Mouse (Mus musculus) lung, postnatal 4 days (tissue): ENCODE data around the gene Msl1.

ENCODE experiments used
- DNase-seq, 2 experiments: peaks; one replicate each; pipeline ENCODE4 v3.0.0; 2021

Gene Msl1

DNA sequence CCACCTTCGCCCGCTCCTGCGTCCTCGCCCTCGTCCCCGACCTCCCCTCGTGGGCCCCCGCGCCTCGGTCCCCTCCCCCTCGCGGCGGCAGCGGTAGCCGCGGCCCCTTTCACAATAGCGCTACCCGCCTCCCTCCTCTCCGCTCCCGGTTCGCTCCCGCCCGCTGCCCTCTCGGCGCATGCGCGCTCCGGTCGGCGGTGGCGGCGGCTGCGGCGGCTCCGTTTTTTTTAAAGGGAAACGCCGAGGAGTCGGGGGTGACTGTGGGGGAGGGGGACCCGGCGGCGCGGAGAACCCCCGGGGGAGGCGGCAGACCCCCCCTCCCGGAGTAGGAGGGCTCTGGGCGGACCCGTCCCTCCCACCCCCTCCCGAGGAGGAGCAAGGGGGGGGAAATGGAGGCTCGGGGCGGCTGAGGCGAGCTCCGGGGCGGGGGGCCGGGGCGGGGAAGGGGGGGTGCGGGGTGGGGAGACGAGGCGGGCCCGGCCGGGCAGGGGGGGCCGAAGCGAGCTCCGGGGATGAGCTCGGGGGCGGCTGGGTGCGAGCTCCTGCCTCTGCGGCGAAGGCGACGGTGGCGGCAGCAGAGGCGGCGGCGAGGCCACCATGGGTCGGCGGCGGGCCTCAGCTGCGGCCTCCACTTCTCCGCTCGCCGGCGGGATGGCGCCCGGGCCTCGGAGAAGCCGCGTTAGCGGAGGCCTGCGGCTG, at the start of gene Msl1:
TSS of gene Msl1 (plus strand) at position 502 of the 699 bp plus-strand sequence.
- peak; percentile 93 to 95 for DNase-seq

DNA sequence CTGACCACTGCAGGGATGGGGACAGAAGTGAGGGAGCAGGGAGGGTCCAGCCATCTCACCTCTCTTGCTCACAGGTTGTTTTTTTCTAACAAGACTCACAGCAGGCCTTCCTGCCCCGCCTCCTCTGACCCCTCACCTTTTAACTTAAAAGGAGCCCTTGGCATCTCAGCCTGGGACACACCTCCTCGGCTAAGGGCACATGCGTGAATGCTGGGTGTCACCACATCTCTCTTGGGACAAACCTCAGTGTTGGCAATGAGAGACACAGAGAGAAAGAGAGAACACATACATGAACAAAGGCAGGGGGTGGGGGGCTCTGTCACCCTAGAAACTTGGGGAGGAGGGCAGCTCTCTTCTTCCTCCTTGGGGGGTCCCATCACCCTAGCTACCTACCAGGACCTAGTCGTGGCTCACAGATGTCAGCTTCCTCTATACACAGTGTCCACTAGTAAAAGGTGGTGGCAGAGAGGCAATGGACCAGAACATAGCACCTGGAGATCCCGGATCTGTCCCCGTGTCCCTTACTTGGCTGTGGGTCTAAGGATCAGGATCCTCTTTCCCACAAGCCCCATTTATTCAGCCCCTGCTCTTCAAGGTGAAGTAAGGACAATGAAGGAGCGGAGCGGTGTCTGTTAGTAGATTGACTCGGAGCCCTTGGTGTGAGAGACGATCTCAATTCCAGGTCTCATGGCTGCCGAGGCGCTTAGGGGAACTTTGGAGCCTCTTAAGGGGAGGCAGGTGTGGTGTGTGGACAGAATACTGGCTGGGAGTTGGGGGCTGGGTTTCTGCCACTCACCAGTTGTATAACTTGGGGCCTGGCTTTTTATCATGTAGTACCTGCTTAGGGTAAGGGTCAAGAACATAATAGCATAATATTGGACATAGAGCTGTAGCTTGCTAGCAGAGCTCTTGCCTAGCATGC, 49.1 kb upstream of the Msl1 start:
- no peak for DNase-seq

DNA sequence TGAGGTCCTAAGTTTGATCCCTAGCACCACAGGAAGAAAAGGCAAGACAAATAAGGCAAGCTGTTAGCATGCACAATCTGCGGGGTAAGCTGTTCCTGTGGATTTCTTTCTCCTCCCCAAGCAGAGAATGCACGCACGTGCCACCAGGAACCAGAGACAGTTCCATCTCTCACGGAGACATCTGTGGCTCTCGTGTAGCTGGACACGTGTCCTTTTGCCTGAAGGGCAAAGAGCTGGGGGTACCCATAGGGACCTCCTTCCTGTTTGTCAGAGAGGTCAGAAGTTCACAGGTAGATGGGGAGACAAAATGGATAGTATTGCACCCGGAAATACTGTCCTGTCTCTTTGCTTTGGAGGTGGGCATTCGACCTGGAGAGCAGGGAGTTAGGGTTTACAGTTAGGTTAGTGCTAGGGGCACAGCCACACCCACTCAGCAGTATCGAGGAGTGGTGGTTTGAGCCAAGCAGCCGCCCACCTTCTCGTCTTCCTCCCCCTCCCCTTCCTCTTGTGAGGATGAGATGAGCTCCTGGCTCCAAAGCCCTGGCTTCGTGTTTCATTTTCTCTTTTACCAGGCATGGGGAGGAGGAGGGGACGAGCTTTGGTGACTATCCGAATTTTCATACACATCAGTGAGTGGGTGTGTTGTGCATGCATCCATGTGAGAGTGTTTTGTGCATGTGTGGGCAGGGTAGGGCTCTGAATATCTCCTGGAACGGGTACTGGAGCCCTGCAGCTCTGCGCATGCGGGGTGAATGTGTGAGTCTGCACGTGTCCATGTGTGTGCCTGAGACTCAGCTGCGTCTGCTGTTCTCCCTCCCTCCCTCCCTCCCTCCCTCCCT, 48.2 kb upstream of the Msl1 start:
- peak; percentile 77 to 83 for DNase-seq

DNA sequence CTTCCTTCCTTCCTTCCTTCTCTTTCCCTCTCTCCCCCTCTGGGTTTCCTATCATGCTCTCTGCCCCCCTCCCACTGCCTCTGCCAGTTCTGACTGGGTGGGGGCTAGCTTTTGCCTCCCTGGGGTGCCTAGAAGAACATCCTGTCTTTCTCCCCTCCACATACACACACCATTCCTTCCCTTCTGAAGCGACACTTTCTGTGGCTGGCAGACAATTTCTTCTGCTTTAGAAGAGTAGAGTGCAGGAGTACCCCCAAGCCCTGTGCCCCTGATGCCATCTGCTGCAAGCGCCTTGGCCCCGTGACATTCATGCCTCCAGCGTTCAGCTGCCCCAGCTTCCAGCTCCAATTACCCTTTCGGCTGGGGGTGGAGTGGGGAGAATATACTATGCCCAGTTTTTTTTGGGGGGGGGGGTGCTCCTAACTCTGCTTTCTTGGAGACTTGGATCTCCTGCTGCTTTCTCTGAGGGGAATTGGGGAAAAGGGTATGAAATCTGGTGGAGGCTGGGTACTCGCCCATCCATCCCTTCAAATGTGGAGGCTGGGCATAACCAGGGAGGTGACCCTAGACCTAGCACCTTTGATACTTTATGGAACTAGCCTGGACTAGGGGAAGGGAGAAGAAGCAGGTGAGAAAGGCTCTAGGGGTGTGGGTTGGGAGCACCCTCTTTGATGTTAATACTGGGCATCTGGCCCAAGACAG, 47.4 kb upstream of the Msl1 start:
- no peak for DNase-seq

DNA sequence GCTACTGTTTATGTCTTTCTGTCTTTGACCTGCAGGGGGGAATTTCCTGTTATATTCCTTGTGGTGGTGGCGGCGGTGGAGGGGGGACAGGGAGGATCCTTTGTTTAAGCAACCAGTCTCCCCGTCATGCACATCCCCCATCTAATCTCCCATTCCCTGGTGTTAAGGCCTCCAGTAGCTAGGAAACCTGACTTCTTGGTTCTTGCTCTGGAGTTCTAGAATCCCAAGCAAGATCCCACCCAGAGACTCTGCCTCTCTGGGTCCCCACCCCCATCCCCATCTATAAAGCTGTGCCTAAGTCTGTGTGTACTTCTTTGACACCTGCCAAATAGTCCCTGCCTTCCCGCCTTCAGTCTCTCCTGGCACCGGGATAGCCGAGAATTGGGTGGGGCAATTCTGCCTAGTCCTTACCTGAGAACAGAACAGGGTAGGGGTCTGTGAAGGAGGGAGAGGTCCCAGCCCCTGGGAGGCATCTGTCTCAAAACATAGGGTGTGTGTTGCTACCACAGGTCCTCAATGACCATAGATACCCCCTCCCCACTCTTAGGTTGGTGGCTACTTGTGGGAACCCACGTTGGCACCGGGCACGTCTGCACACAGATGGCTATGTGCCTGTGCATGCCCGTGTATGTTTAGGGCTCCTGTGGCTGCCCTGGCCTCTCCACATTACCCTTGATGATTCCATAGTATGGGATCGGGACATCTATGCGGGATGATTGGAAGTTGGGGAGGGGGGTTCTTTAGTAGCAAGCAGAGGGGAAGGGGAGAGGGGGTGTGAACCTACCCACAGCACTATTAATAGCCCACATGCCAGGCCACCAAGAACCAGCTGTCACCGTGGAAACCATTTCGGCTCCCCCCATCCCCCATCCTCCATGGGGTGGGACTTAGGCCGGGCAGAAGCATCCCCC, 46.6 kb upstream of the Msl1 start:
- DNase-seq: peak; percentile 73 to 74

DNA sequence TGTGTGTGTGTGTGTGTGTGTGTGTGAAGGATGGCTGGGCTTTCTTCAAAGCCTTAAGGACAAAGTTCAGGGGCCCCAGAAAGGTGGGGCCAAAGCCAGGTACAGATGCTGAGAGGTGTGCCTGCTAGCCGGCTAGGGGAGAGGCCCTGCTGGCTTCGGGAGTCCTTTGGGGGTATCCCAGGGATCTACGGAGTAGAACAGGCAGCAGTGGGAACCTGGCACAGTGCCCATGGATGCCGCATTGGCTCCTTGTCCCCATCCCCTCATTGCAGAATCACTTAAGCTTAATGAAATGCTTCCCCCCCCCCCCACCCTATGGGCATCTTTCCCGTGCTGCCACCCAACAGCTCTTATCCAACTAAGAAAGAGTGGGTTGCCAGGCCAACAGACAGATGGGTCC, 45.6 kb upstream of the Msl1 start:
- no peak for DNase-seq

DNA sequence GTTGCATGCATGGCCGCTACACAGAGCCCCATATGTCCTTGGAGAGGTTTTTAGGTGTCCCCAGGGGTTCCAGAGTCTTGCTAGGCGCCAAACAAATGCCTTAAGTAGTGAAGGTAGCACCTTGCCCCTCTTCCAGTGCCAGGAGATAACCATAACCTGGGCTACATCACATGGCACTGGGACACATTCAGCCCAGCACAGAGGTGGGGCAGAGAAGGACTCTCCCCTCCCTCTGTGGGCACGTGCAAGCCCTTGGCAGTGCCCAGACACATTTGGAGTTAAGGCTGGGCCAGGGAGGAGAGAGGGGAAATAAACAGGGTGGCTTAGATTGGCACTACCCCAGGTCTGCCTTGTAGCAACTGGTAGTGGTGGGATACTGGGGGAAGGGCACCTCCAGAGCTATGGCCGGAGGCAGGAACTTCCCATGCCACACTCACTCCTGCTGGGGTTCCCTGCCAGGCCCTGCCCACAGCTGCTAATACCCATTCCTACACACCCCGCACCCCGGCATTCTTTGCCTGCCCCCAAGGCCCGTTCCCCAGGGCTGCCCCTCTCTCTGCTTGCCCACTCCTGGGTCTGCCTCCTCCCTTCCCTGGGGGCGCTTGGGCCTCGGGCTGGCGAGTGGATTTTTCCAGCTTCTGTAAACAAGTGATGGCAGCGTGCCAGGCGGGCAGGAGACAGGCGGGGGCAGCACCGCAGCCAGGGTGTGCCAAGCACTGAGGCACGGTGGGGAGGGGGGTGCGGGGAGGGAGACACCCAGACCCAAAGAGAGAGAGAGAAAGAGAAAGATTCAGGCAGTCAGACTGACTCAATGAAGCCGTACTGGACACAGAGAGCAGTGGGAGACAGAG, 44.7 kb upstream of the Msl1 start:
- DNase-seq: peak; percentile 84 to 90

DNA sequence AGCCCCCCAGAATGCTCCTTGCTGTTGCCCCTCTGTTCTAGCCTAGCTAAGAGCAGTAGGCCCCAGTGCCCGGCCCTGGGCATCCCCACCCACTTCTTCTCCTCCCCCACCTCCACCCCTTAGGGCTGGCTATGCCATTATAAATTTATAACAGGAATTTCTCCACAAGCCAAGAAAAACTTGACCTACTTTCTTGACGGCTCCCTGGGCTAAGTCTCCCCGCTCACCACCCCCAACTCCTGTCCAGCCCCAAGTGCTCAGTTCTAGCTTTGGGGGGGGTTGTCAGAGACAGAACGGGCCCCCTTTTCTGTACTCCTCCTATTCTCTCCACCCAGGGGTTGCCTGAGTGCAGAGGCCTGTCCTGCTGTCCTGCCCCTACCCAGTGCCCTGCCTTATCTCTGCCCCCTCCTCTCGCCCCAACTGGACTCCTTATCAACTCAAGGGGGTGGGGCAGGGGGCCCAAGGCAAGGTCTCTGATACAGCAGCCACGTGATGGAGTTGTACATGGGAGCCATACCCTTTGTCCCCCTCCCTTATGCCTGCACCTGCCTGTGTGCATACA, 44.0 kb upstream of the Msl1 start:
- DNase-seq: peak in 1 of 2 experiments; percentile 33

DNA sequence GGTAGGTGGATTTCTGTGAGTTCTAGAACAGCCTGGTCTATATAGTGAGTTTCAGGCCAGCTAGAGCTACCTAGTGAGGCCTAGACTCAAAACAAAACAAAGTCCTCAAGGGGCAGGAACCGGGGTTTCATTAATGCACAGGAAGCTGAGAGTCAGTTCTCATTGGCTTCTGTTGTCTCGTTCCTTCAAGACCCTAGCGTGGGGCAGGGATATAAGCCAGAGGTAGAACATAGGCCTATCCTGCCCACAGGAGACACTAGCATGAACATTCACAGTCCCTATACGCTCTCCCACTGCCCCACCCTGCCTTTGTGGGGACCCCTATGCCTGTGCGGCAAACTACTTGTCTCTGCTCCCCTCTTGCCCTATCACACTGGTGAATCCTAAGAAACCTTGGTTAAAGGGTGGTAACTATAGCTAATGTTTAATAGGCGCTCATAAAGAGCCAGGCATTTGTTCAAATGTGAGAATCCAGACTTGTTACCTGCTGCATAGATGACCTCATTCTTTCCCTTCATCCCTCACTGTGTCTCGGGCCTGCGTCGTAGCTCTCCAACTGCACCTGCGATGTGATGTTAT, 42.7 kb upstream of the Msl1 start:
- DNase-seq: no peak

DNA sequence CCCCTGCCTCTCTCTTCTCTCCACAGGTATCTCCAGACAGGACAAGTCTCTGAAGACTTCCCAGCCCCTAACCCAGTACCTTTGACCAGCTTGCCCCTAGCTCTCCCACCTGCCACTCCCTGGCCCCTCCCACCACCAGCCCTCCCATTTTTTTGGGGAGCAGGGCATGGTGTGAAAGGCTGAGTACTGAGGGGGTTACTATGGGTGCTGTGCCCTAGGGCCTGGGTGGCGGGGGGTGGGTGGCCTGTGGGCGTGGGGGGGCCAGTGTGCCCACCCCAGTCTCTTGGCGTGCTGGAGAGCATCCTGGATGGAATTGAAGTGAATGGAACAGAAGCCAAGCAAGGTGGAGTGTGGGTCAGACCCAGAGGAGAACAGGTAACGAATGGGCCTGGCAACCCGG, 42.1 kb upstream of the Msl1 start:
- DNase-seq: no peak

DNA sequence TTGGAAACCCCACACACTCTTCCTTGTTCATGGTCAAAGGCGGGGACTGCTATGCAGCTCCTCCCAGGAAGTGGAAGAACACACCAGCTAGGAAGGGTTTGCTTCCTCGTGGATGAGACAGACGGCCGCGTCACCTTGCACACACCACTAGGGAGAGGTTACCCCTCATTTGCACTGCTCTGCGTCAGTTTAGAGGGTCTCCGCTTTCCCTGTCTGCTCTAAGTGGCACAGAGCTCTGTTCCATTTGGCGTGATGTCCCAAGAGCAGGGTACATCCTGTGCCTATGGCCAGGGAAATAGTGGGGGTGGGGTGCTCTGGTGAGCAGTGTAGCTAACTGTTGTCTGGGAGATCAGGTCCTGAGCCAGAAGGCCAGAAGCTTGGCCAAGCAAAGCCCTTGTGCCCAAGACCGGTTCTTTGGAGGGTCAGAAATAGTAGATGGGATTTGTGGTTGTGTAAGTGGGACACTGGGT, 41.1 kb upstream of the Msl1 start:
- no peak for DNase-seq

DNA sequence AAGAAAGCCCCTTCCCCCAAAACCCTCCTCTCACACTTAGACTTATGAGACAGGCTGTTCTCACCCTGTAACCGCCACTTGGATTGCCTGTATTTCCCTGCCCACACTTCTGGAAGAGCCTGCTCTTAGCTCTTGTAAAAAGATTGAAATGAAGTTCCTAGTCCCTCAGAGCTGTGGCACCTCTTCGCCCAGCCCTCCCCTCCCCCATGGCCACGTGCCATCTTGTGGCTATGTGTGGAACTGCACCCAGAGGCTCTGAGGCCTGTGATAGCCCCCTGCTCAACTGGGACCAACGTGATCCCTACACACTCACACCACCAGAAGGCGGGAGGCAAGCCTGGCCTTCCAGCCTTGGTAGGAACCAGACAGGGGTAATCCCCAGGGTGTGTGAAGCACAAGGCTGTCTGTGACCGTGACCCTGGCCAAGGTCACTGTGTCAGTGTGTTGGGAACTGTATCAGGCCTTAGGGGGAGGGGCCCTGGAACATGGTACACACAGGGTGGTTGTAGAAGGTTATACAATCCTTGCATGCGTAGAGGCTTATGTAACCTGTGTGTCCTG, 40.6 kb upstream of the Msl1 start:
- peak; percentile 83 to 90 for DNase-seq

DNA sequence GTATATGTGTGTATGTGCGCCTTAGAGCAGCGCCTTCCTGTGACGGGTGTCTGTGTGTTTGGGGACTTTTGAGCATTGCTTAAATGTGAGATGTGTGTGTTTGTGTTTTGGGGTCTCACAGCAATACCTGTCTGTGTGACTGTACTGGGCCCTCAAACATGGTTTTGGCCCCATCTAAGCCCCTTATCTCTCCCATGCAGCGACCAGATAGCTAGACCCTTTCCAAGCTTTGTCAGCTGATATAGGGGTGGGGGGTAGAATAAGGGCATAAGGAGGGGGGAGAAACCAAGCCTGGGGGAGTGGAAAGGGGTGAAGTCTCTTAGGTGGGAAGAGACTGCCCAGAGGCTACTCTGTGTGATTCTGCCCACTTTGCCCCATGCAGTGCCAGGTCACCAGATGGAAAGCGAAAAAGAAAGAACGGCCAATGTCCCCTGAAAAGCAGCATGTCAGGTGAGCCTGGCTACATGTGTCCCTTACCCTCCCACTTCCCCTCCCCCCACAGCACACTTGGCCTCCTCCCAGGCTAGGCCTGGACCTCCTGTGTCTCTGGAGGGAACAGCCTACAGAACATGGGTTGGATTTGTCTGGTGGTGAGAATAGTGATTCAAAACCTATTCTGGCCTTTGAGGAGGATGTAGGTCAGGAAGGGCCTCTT, 39.5 kb upstream of the Msl1 start:
- DNase-seq: no peak

DNA sequence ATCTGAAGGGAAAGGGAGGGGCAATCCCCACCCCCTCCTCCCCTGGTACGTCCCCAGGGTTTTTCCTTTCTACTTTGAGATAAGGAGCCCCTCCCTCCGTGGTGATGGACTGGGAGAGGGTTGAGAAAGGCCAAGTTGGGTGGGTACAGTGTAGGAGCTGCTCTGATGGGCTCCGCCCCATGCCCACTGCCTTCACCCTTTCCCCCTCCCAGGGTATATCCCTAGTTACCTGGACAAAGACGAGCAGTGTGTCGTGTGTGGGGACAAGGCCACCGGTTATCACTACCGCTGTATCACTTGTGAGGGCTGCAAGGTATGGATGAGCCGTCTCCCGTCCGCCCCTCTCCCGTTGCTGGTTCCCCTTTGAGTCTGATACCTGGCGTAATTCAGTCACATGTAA, 38.6 kb upstream of the Msl1 start:
- DNase-seq: no peak

DNA sequence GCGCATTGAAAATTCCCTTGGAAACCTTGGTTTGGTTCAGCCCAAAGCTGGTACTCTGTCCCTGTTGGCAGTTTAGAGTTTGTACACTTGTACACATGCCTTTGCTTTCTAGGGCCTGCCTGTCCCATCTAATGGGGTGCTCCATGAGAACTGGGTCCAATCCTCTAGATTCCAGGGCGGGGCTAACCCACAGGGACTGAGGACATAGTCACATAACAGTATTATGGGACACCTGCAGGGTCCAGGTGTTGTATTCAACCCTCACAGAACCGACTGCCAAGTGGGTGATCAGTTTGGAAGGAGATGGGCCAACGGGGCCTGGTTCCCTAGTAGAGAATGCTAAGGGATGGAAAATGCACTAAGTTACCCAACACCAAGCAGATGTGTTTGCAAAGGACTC, 33.4 kb upstream of the Msl1 start:
- no peak for DNase-seq

DNA sequence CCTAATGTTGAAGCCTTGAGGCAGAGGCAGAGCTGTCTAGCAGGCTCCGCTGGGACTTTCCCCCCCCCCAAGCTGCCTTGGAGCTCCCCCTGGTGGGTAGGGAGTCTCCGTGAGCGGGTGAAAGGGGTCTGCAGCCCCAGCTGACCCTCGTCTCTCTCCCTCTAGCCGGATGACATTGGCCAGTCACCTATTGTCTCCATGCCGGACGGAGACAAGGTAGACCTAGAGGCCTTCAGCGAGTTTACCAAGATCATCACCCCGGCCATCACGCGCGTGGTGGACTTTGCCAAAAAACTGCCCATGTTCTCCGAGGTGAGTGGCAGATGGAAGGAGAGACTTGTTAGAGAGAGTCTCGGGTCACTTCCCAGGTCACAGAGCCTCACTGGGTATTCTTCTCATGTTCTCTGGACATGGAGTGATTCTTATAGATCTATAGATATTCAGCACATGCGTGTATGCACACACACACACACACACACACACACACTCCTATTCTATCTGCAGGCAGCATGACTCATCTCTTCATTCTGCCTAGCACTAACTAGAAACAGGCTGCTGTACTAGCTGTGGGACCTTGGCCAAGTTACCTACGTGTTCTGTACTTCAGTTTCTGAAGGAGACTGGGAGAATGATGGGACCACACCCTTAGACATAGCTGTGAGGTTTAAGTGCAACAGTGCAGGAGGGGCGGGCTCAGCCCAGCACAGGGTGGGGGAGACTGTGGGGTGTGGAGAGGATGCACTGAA, 32.4 kb upstream of the Msl1 start:
- peak; percentile 69 to 74 for DNase-seq

DNA sequence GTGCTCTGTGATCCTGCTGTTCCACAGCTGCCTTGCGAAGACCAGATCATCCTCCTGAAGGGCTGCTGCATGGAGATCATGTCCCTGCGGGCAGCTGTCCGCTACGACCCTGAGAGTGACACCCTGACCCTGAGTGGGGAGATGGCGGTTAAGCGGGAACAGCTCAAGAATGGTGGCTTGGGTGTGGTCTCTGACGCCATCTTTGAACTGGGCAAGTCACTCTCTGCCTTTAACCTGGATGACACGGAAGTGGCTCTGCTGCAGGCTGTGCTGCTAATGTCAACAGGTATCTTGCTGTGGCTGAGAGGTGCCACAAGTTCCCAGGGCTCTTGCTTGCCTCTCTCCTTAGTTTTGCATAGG, 31.8 kb upstream of the Msl1 start:
- DNase-seq: no peak

DNA sequence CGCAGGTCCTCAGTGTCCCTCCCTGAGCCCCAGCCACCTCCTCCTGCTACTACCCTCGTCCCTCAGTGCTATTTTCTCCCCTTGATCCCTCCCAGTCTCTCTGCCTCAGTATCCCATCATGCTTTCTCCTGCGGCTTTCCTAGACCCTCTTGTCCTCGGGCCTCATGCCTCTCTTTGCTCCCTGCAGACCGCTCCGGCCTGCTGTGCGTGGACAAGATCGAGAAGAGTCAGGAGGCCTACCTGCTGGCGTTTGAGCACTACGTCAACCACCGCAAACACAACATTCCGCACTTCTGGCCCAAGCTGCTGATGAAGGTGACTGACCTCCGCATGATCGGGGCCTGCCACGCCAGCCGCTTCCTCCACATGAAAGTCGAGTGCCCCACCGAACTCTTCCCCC, 31.2 kb upstream of the Msl1 start:
- no peak for DNase-seq
